Mouse (Mus musculus): ENCODE results near the gene Leap2. TPM values are rescaled to one million over a fixed set of nuclear protein-coding genes. Genes with fewer than 3 reads are reported as not detected.

The Leap2 gene
- polyA plus RNA-seq, 1 experiment from 2014 or later = not detected

GRCm38 (mm10) chr11:53413871-53414270 is 9.1 kb downstream of the Leap2 start:
- no peak overlapping the region for H3K4me2 ChIP-seq (ENCODE audit: low read length)
- H3K27me3 ChIP-seq (ENCODE audit: control insufficient read depth, insufficient read depth, low read length) = no peaks in the 10 kb centered on the region
- ATAC-seq (ENCODE audit: insufficient number of reproducible peaks, insufficient read depth, low FRiP score, low read depth) = no peak
- no peaks in the 10 kb centered on the region for H3K9me3 ChIP-seq (ENCODE audit: control insufficient read depth, low read length)
- no peaks in the 10 kb centered on the region for H3K4me1 ChIP-seq (ENCODE audit: control insufficient read depth in 2 of 2, insufficient read depth in 2 of 2, low read length in 2 of 2)
- no peak overlapping the region for H3K4me3 ChIP-seq (ENCODE audit: control insufficient read depth in 1 of 2, insufficient read depth in 1 of 2, low read depth in 1 of 2, low read length in 2 of 2)
- H3K27ac ChIP-seq (replicated peaks in 1 of 2; ENCODE audit: control insufficient read depth in 1 of 2, insufficient read depth in 1 of 2, low read depth in 2 of 2, low read length in 2 of 2) = no peak overlapping the region
- no peak overlapping the region for H3K9ac ChIP-seq (ENCODE audit: low read length)
- WGBS = 93% methylated on average over 4 of the region's 4 CpGs
- peaks cover 99% of the 10 kb centered on the region for H3K36me3 ChIP-seq (ENCODE audit: control insufficient read depth, insufficient read depth, low read length)

GRCm38 (mm10) chr11:53411738-53412137 is 11.2 kb downstream of the Leap2 start:
- no peak for ATAC-seq (ENCODE audit: insufficient number of reproducible peaks, insufficient read depth, low FRiP score, low read depth)
- Histone ChIP-seq H3K4me2 (ENCODE audit: low read length) (no peak overlapping the region), H3K27me3 (ENCODE audit: control insufficient read depth, insufficient read depth, low read length) (no peaks in the 10 kb centered on the region), H3K4me3 (ENCODE audit: control insufficient read depth in 1 of 2, insufficient read depth in 1 of 2, low read depth in 1 of 2, low read length in 2 of 2) (no peak overlapping the region), H3K4me1 (ENCODE audit: control insufficient read depth in 2 of 2, insufficient read depth in 2 of 2, low read length in 2 of 2) (no peaks in the 10 kb centered on the region), H3K9me3 (ENCODE audit: control insufficient read depth, low read length) (no peaks in the 10 kb centered on the region), H3K36me3 (ENCODE audit: control insufficient read depth, insufficient read depth, low read length) (peaks cover 99% of the 10 kb centered on the region), H3K9ac (ENCODE audit: low read length) (no peak overlapping the region), H3K27ac (replicated peaks in 1 of 2; ENCODE audit: control insufficient read depth in 1 of 2, insufficient read depth in 1 of 2, low read depth in 2 of 2, low read length in 2 of 2) (no peak overlapping the region)

GRCm38 (mm10) chr11:53403638-53404037 is 19.3 kb downstream of the Leap2 start:
- Histone ChIP-seq H3K27ac (replicated peaks in 1 of 2; ENCODE audit: control insufficient read depth in 1 of 2, insufficient read depth in 1 of 2, low read depth in 2 of 2, low read length in 2 of 2) (no peak overlapping the region), H3K9me3 (ENCODE audit: control insufficient read depth, low read length) (no peaks in the 10 kb centered on the region), H3K4me2 (ENCODE audit: low read length) (no peak overlapping the region), H3K9ac (ENCODE audit: low read length) (no peak overlapping the region), H3K4me3 (ENCODE audit: control insufficient read depth in 1 of 2, insufficient read depth in 1 of 2, low read depth in 1 of 2, low read length in 2 of 2) (no peak overlapping the region), H3K36me3 (ENCODE audit: control insufficient read depth, insufficient read depth, low read length) (peaks cover 95% of the 10 kb centered on the region), H3K4me1 (ENCODE audit: control insufficient read depth in 2 of 2, insufficient read depth in 2 of 2, low read length in 2 of 2) (no peaks in the 10 kb centered on the region), H3K27me3 (ENCODE audit: control insufficient read depth, insufficient read depth, low read length) (no peaks in the 10 kb centered on the region)
- no peak for ATAC-seq (ENCODE audit: insufficient number of reproducible peaks, insufficient read depth, low FRiP score, low read depth)
- WGBS = 77% methylated on average over 1 of the region's 1 CpGs

DNA sequence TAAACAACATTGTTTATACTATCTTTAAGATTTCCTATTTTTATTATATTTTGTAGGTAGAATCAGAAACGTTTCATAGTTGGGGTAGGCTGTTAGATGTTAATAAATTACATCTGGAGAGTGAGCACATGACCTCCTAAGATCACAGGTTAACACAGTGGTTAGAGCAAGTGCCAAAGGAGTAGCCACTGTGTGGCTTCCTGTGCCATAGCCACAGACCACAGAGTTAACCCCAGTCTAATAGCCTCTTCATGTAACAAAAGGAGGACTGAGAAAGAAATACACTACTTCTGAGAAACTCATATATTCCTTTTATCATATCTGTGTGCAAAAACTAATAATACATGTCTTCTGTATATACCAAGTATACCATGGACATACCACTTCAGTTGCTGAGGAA is 29.1 kb downstream of the Leap2 start:
- no peak for ATAC-seq (ENCODE audit: insufficient number of reproducible peaks, insufficient read depth, low FRiP score, low read depth)
- Histone ChIP-seq H3K4me3 (ENCODE audit: control insufficient read depth in 1 of 2, insufficient read depth in 1 of 2, low read depth in 1 of 2, low read length in 2 of 2) (no peak overlapping the region), H3K4me2 (ENCODE audit: low read length) (no peak overlapping the region), H3K36me3 (ENCODE audit: control insufficient read depth, insufficient read depth, low read length) (peaks cover 76% of the 10 kb centered on the region), H3K9me3 (ENCODE audit: control insufficient read depth, low read length) (no peaks in the 10 kb centered on the region), H3K4me1 (ENCODE audit: control insufficient read depth in 2 of 2, insufficient read depth in 2 of 2, low read length in 2 of 2) (no peaks in the 10 kb centered on the region), H3K9ac (ENCODE audit: low read length) (no peak overlapping the region), H3K27me3 (ENCODE audit: control insufficient read depth, insufficient read depth, low read length) (no peaks in the 10 kb centered on the region), H3K27ac (replicated peaks in 1 of 2; ENCODE audit: control insufficient read depth in 1 of 2, insufficient read depth in 1 of 2, low read depth in 2 of 2, low read length in 2 of 2) (no peak overlapping the region)
- WGBS = 90% methylated on average over 1 of the region's 1 CpGs

DNA sequence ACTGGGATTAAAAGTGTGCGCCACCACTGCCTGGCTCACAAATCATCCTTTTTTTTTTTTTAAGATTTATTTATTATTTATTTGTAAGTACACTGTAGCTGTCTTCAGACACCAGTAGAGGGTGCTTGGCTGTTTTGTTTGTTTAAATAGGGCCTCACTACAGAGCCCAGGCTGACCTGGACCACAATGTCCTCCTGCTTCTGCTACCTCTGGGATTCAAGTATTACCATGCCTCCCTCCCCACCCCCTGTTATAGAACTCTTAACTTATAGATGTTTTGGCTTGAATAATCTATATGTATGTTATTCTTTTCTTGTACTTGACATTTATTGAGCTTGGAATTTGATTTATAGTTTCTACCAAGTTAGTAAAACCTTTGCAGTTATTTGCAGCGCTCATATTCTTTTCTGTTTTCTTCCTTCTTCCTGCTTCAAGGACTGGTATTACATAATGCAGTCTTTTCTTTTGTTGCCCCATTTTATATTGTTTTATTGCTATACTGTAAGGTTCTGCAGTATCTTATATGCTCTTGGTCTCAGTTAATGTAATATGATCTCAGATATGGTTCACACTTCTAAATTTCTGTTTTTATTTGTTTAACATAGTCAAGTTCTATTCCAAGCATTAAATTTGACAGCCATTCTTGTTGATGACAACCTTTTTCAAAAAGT is 39.1 kb downstream of the Leap2 start:
- no peak overlapping the region for H3K4me2 ChIP-seq (ENCODE audit: low read length)
- no peak overlapping the region for H3K4me3 ChIP-seq (ENCODE audit: control insufficient read depth in 1 of 2, insufficient read depth in 1 of 2, low read depth in 1 of 2, low read length in 2 of 2)
- no peaks in the 10 kb centered on the region for H3K27me3 ChIP-seq (ENCODE audit: control insufficient read depth, insufficient read depth, low read length)
- peaks cover 47% of the 10 kb centered on the region for H3K36me3 ChIP-seq (ENCODE audit: control insufficient read depth, insufficient read depth, low read length)
- H3K9me3 ChIP-seq (ENCODE audit: control insufficient read depth, low read length) = no peaks in the 10 kb centered on the region
- H3K9ac ChIP-seq (ENCODE audit: low read length) = no peak overlapping the region
- no peaks in the 10 kb centered on the region for H3K4me1 ChIP-seq (ENCODE audit: control insufficient read depth in 2 of 2, insufficient read depth in 2 of 2, low read length in 2 of 2)
- 98% methylated on average over 2 of the region's 2 CpGs for WGBS
- ATAC-seq (ENCODE audit: insufficient number of reproducible peaks, insufficient read depth, low FRiP score, low read depth) = no peak
- no peak overlapping the region for H3K27ac ChIP-seq (replicated peaks in 1 of 2; ENCODE audit: control insufficient read depth in 1 of 2, insufficient read depth in 1 of 2, low read depth in 2 of 2, low read length in 2 of 2)

DNA sequence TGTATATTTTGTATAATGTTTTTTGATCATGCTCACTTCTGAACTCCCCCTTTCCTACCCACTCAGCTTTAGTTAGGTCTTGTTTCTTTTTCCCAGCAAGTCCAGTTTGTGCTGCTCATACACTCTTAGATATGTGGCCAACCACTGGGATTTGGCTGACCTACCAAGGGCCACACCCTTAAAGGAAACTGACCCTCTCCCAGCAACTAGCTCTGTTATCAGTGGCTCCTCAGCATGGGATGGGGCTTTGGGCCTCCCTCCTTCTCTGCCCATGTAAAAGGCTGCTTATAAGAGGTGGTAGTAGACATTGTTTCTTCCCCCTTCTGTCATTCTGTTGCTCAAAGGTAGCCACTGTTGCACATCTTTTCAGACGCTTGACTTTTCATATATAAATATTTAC is 44.1 kb downstream of the Leap2 start:
- 87% methylated on average over 1 of the region's 1 CpGs for WGBS
- ATAC-seq (ENCODE audit: insufficient number of reproducible peaks, insufficient read depth, low FRiP score, low read depth) = no peak
- no peaks in the 10 kb centered on the region for H3K27me3 ChIP-seq (ENCODE audit: control insufficient read depth, insufficient read depth, low read length)
- no peaks in the 10 kb centered on the region for H3K4me1 ChIP-seq (ENCODE audit: control insufficient read depth in 2 of 2, insufficient read depth in 2 of 2, low read length in 2 of 2)
- H3K36me3 ChIP-seq (ENCODE audit: control insufficient read depth, insufficient read depth, low read length) = peaks cover 62% of the 10 kb centered on the region
- H3K9me3 ChIP-seq (ENCODE audit: control insufficient read depth, low read length) = no peaks in the 10 kb centered on the region
- no peak overlapping the region for H3K9ac ChIP-seq (ENCODE audit: low read length)
- no peak overlapping the region for H3K4me3 ChIP-seq (ENCODE audit: control insufficient read depth in 1 of 2, insufficient read depth in 1 of 2, low read depth in 1 of 2, low read length in 2 of 2)
- no peak overlapping the region for H3K27ac ChIP-seq (replicated peaks in 1 of 2; ENCODE audit: control insufficient read depth in 1 of 2, insufficient read depth in 1 of 2, low read depth in 2 of 2, low read length in 2 of 2)
- H3K4me2 ChIP-seq (ENCODE audit: low read length) = no peak overlapping the region

Small RNAs within 50 kb of the gene (microRNA-seq; reads per million reads assigned to microRNA genes)
- gene Mir6920 = not detected

Other genes starting within 250 kb of the Leap2 start
- gene Hspa4, start 122.7 kb downstream of the Leap2 start, polyA plus RNA-seq (2014; fragmentation: Nextera tagmentation; extraction: Ambion mirVana) = 66.8 and 74.0 TPM in 2 replicates
- 15.8 and 17.5 TPM in 2 replicates for gene Zcchc10, start 98.5 kb downstream of the Leap2 start, polyA plus RNA-seq (2014; fragmentation: Nextera tagmentation; extraction: Ambion mirVana)
- 56.2 and 72.9 TPM in 2 replicates for gene Aff4, start 72.3 kb downstream of the Leap2 start, polyA plus RNA-seq (2014; fragmentation: Nextera tagmentation; extraction: Ambion mirVana)
- gene Uqcrq, start 7.7 kb upstream of the Leap2 start, polyA plus RNA-seq (2014; fragmentation: Nextera tagmentation; extraction: Ambion mirVana) = 1,378 and 1,424 TPM in 2 replicates
- 1.4 and 1.7 TPM in 2 replicates for gene Gdf9, start 7.9 kb upstream of the Leap2 start, polyA plus RNA-seq (2014; fragmentation: Nextera tagmentation; extraction: Ambion mirVana)
- 0.16 TPM in 1 of 2 replicates, not detected in the other for gene Gm10447, start 33.9 kb upstream of the Leap2 start, polyA plus RNA-seq (2014; fragmentation: Nextera tagmentation; extraction: Ambion mirVana)
- gene Shroom1, start 34.0 kb upstream of the Leap2 start, polyA plus RNA-seq (2014; fragmentation: Nextera tagmentation; extraction: Ambion mirVana) = 2.3 and 2.5 TPM in 2 replicates
- not detected in 2 replicates for gene Gm9837, start 47.3 kb upstream of the Leap2 start, polyA plus RNA-seq (2014; fragmentation: Nextera tagmentation; extraction: Ambion mirVana)
- not detected in 2 replicates for gene Gm9945, start 57.0 kb upstream of the Leap2 start, polyA plus RNA-seq (2014; fragmentation: Nextera tagmentation; extraction: Ambion mirVana)
- 0.18 and 0.26 TPM in 2 replicates for gene Sowaha, start 57.1 kb upstream of the Leap2 start, polyA plus RNA-seq (2014; fragmentation: Nextera tagmentation; extraction: Ambion mirVana)
- gene Sept8, start 96.1 kb upstream of the Leap2 start, polyA plus RNA-seq (2014; fragmentation: Nextera tagmentation; extraction: Ambion mirVana) = 17.4 and 18.8 TPM in 2 replicates
- gene Kif3a, start 144.2 kb upstream of the Leap2 start, polyA plus RNA-seq (2014; fragmentation: Nextera tagmentation; extraction: Ambion mirVana) = 38.0 and 38.3 TPM in 2 replicates
- gene Il4, start 195.5 kb upstream of the Leap2 start, polyA plus RNA-seq (2014; fragmentation: Nextera tagmentation; extraction: Ambion mirVana) = 0.53 and 1.5 TPM in 2 replicates
- not detected in 2 replicates for gene Il13, start 211.5 kb upstream of the Leap2 start, polyA plus RNA-seq (2014; fragmentation: Nextera tagmentation; extraction: Ambion mirVana)